Mouse (Mus musculus) limb, embryonic 15.5 days (tissue): ENCODE data around the gene Clip2. TPM values are rescaled to one million over a fixed set of nuclear protein-coding genes. Genes with fewer than 3 reads are reported as not detected.

Experiments
- ATAC-seq: fragments of 200-750 bp; cut with Nextera tagmentation; 2 replicates; pipeline ENCODE4 v1.8.0; 2017; ENCODE audit warnings: low read depth, moderate TSS enrichment; ENCODE audit not compliant: insufficient number of reproducible peaks, low FRiP score, low TSS enrichment
- H3K27ac ChIP-seq: fragments of 300-500 bp; sonication (generic); 2 replicates; pipeline ENCODE4 v1.5.1; 2015; ENCODE audit warnings: moderate library complexity, mild to moderate bottlenecking, inconsistent platforms
- H3K27me3 ChIP-seq: fragments of 300-500 bp; sonication (generic); 2 replicates; pipeline ENCODE4 v1.6.1; 2015; ENCODE audit warnings: inconsistent platforms
- H3K36me3 ChIP-seq: fragments of 300-500 bp; sonication (generic); 2 replicates; pipeline ENCODE4 v1.6.1; 2015; ENCODE audit warnings: inconsistent platforms
- H3K4me1 ChIP-seq: fragments of 300-500 bp; sonication (generic); 2 replicates; pipeline ENCODE4 v1.6.1; 2015; ENCODE audit warnings: inconsistent platforms
- H3K4me2 ChIP-seq: fragments of 300-500 bp; sonication (generic); 2 replicates; pipeline ENCODE4 v1.6.1; 2015; ENCODE audit warnings: mild to moderate bottlenecking, inconsistent platforms
- H3K4me3 ChIP-seq: fragments of 300-500 bp; sonication (generic); 2 replicates; pipeline ENCODE4 v1.5.1; 2015; ENCODE audit warnings: mild to moderate bottlenecking, inconsistent platforms
- H3K9ac ChIP-seq: fragments of 300-500 bp; sonication (generic); 2 replicates; pipeline ENCODE4 v1.6.1; 2015; ENCODE audit warnings: inconsistent platforms
- H3K9me3 ChIP-seq: fragments of 300-500 bp; sonication (generic); 2 replicates; pipeline ENCODE4 v1.6.1; 2016; ENCODE audit warnings: inconsistent platforms
- WGBS: fragments of 180-500 bp; shearing (Covaris S2); methylation state at CpG from one replicate; pipeline ENCODE4 v1.1.7; 2015; 5-methylcytosine and 5-hydroxymethylcytosine counted together
- polyA plus RNA-seq: library from polyadenylated mRNA; unstranded; fragments of >200 nt; fragmentation: Nextera tagmentation; extraction: Ambion mirVana; gene quantifications from 2 replicates; pipeline ENCODE4 v1.2.1, GENCODE M21; 2015

Clip2 gene
- polyA plus RNA-seq, 1 experiment from 2014 or later: 3.9 TPM

DNA sequence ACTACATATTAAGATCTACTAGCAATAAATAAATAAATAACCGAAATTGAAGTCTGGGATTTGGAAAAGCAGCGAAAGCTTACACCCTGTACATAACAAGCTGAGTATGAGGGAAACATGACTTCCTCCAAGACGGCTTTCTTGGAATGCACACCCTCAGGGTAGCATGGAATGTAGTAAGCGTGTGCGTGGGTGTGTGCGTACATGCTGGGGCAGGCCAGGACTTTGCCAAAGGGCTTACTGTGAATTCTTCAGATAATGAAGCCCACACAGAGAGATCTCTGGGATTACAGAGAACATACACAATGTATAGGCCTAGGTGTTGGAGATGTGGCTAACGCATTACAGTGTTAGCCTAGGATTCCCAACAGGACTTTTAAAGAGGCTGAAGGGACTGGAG, 25.3 kb upstream of the Clip2 start:
- H3K27ac ChIP-seq: peak overlapping the region; percentile 22; the same call in 1 of the 2 replicates
- peaks cover 3% of the 10 kb centered on the region for H3K4me1 ChIP-seq
- 0 out of 2 replicates have a peak, but pooled peaks have one; percentile 36 for ATAC-seq
- no peaks in the 10 kb centered on the region for H3K9me3 ChIP-seq
- 66% methylated on average over 7 of the region's 7 CpGs for WGBS
- H3K4me3 ChIP-seq: no peak overlapping the region
- no peak overlapping the region for H3K9ac ChIP-seq
- no peaks in the 10 kb centered on the region for H3K36me3 ChIP-seq
- H3K4me2 ChIP-seq: no peak overlapping the region
- H3K27me3 ChIP-seq: no peaks in the 10 kb centered on the region

DNA sequence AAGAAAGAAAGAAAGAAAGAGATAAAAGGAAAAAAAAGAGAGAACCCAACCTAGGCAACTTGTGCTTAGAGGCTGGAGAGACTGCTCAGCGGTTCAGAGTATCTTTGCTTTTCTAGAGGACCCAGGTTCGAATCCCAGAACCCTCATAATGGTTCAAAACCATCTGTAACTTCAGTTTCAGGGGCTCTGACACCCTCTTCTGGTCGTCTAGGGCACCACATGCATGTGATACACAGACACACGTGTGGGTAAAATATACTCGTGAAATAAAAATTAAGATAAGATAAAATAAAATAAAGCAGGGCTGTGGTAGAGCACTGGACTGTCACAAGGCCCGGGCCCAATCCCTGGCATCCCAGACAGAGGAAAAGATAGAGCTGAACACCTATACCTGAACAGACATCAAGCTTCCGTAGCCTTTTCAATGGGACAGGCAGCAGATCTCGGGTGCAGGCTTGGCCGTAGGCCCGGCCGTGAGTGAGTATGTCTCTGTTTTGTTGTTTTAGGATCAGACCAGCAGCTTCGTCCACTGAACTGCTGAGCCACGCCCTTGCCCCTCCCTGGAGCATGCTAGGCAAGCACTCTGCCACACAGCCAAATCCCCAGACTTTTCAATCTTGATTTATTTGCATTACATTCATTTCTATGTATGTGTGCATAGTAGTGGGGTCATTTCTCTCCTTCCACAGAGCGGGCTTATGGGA, 24.4 kb upstream of the Clip2 start:
- Histone ChIP-seq H3K27ac (no peak overlapping the region), H3K4me2 (no peak overlapping the region), H3K4me3 (no peak overlapping the region), H3K9ac (no peak overlapping the region), H3K36me3 (no peaks in the 10 kb centered on the region), H3K4me1 (peaks cover 9% of the 10 kb centered on the region), H3K9me3 (no peaks in the 10 kb centered on the region), H3K27me3 (no peaks in the 10 kb centered on the region)
- no peak for ATAC-seq
- WGBS: 76% methylated on average over 14 of the region's 14 CpGs

DNA sequence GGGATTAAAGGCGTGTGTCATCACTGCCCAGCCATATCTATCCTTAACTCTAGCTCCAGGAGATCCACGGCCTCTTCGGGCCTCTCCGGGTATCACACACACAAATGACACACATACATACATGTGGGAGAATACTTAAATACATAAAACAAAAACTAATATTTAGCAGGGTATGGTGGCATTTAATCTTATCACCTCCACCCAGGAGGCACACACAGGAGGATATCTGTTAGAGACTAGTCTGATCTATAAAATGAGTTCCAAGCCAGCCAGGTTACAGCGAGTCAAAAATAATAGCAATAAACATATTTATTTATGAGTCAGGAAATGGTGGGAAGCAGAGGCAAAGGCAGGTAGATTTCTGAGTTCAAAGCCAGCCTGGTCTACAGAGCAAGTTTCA, 23.6 kb upstream of the Clip2 start:
- no peaks in the 10 kb centered on the region for H3K27me3 ChIP-seq
- H3K4me2 ChIP-seq: no peak overlapping the region
- no peaks in the 10 kb centered on the region for H3K9me3 ChIP-seq
- H3K4me3 ChIP-seq: no peak overlapping the region
- WGBS: 93% methylated on average over 5 of the region's 5 CpGs
- H3K9ac ChIP-seq: no peak overlapping the region
- ATAC-seq: no peak
- H3K36me3 ChIP-seq: no peaks in the 10 kb centered on the region
- H3K27ac ChIP-seq: no peak overlapping the region
- peaks cover 9% of the 10 kb centered on the region for H3K4me1 ChIP-seq

DNA sequence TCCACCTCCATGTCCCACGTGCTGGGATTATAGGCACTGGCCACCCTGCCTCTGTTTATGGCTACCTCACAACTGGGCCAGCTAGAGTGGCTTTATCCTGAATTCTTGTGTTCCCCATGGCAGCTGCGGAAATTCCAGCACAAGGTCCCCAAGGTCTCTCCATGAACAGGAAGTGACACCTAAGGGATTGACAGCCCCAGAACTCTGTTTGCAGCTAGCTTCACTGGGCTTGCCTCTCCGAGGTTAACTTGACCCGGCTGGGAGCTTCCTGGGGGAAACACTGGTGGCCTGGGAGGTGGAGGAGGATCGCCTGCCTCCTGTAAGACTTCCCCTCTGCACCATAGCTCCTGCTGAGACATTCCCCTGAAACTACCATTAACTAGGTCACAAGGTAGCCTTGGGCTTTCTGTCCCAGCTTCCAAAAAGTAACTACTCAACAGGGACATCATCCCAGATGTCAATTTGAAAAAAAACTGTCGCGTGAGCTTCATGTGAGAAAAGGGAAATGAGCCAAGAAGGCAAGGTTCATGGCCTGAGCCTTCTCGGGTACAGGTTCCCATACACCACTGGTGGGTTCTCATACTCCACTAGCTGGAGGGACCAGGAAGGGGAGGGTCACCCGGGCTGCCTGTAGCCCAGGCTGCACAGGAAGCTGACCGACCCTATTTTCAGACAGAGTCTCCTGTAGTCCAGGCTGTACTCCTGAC, 20.4 kb upstream of the Clip2 start:
- H3K27ac ChIP-seq: peak overlapping the region; percentile 80
- H3K4me2 ChIP-seq: peak overlapping the region; percentile 79
- no peak for ATAC-seq
- H3K9ac ChIP-seq: no peak overlapping the region; the same call in 1 of the 2 replicates
- H3K27me3 ChIP-seq: no peaks in the 10 kb centered on the region
- peaks cover 14% of the 10 kb centered on the region for H3K4me1 ChIP-seq
- 33% methylated on average over 10 of the region's 10 CpGs for WGBS
- peak overlapping the region; percentile 54 for H3K4me3 ChIP-seq
- H3K9me3 ChIP-seq: no peaks in the 10 kb centered on the region
- H3K36me3 ChIP-seq: no peaks in the 10 kb centered on the region

DNA sequence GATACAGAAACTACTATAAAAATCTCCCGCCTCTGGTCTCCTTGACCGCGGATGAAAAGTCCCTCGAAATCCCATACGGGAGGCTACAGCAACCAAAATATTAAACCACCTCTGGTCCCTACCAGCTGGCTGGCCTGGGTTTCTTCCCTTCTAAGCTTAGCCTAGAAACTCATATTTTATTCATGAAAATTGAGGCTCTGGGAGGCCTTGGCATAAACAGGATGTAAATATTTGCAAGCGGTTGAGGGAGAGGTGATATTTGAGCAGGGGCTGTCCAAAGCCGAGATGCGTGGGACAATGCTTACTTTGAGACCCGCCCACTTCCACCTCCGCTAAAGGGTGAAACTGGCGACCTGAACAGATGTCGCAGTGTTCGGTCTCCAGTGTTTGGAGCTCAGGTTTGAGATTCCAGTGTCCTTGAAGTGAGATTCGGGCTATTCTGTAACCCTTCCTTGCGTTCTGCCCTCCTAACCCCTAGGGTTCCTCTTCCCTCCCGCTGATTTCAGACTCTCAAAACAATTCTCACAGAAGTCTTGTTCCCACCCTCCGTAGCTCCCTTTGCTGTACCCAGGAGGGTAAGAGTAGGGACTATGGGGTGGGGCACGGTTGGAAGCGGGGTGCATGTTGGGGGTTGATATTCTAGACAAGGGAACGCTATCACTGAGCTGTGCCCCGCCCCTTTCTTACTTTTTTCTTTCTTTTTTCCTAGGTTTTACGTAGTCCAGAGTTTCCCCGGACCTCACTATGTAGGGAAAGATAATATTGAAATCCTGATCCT, 19.7 kb upstream of the Clip2 start:
- peak overlapping the region; percentile 54 for H3K4me3 ChIP-seq
- WGBS: 1% methylated on average over 23 of the region's 23 CpGs
- H3K27ac ChIP-seq: peak overlapping the region; percentile 80
- no peaks in the 10 kb centered on the region for H3K27me3 ChIP-seq
- H3K36me3 ChIP-seq: no peaks in the 10 kb centered on the region
- H3K4me2 ChIP-seq: peak overlapping the region; percentile 79
- peaks cover 14% of the 10 kb centered on the region for H3K4me1 ChIP-seq
- no peaks in the 10 kb centered on the region for H3K9me3 ChIP-seq
- ATAC-seq: peak; percentile 31; the same call in 1 of the 2 replicates
- H3K9ac ChIP-seq: peak overlapping the region; percentile 42

DNA sequence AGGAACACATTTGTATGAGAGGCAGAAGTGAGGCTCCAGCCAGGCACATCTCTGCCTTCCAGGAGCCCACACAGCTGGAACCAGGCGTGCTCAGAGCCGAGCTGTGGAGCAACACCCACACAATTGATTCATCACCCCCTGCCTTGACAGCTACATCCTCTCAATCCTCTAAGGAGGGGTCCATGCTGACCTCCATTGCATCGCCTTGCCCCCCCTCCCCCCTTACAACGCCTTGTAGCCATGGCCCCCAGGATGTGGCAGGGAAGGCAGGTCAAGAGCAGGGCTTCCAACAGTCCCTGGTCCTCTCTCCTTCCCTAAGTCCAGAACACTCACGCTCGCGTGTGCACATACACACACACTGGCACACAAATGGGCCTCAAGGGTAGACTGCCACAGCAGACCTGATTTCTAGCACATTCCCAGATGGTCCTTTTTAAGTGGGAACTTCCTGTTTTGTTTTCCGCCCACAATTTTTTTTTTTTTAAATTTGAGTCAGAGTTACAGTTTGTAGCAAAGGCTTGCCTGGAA, 16.8 kb upstream of the Clip2 start:
- 46% methylated on average over 8 of the region's 8 CpGs for WGBS
- H3K9ac ChIP-seq: no peak overlapping the region
- H3K36me3 ChIP-seq: no peaks in the 10 kb centered on the region
- no peaks in the 10 kb centered on the region for H3K27me3 ChIP-seq
- H3K4me1 ChIP-seq: peaks cover 14% of the 10 kb centered on the region
- H3K4me3 ChIP-seq: no peak overlapping the region
- H3K9me3 ChIP-seq: no peaks in the 10 kb centered on the region
- H3K27ac ChIP-seq: peak overlapping the region; percentile 38
- H3K4me2 ChIP-seq: no peak overlapping the region
- no peak for ATAC-seq

DNA sequence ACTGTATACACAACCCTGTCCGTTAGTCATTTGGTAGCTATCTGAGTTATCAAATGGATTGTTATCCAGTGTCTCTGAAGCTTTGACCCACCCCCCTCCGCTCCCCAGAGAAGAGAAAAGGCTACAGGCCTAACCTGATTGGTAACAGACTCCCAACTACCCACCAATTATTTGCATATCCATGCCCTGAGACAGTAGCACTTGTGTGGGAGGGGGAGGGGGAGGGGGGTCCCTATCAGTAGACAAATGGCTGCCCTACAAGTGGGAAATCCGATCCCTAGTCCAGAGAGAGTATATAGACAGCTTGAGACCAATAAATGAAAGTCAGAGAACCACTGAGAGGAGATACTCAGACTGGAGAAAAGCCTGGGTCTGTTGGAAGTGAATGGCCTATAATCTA, 15.8 kb upstream of the Clip2 start:
- Histone ChIP-seq H3K27ac (no peak overlapping the region), H3K9ac (no peak overlapping the region), H3K27me3 (no peaks in the 10 kb centered on the region), H3K36me3 (no peaks in the 10 kb centered on the region), H3K9me3 (no peaks in the 10 kb centered on the region), H3K4me1 (peaks cover 14% of the 10 kb centered on the region), H3K4me3 (no peak overlapping the region), H3K4me2 (no peak overlapping the region)
- no peak for ATAC-seq
- WGBS: 71% methylated on average over 3 of the region's 3 CpGs

DNA sequence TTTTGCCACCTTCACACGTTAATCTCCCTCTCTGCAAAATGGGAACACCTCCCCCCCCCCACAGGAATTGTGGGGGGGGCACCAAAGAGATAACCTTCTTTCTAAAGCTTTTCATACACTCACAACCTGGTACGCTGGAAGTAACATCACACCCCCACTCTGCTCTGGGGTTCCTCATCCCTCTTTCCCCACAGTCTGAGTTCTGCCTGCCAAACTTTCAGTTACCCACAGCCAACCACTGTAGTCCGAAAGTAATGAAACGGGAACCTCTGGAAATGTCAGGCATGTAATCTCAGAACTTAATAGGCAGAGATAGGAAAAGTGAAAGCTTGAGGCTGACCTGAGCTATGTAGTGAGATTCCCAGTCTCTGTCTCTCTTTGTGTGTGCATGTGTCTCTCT, 15.2 kb upstream of the Clip2 start:
- no peak for ATAC-seq
- H3K27ac ChIP-seq: no peak overlapping the region
- H3K4me1 ChIP-seq: peaks cover 10% of the 10 kb centered on the region
- H3K9me3 ChIP-seq: no peaks in the 10 kb centered on the region
- H3K27me3 ChIP-seq: no peaks in the 10 kb centered on the region
- H3K36me3 ChIP-seq: no peaks in the 10 kb centered on the region
- H3K4me3 ChIP-seq: no peak overlapping the region
- no peak overlapping the region for H3K9ac ChIP-seq
- H3K4me2 ChIP-seq: no peak overlapping the region
- WGBS: 75% methylated on average over 4 of the region's 4 CpGs

DNA sequence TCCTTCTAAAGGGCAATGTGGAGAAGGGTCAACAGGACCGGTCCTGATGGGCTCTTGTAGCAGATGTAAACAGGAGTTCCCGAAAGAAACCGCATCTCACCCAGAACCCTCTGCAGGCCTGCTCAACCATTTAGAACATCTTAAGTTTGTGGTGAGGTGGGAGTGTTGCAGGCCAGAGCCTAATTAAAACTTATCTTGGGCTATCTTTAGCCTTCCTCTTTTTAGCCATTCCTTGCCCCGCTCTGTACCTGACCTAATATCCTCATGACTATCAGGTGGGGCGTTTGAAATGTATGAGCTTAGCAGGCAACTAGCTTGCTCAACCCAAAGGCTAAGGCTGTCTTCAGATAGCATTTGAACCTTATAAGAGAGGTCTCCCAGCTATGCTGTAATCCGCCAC, 13.5 kb upstream of the Clip2 start:
- H3K27ac ChIP-seq: no peak overlapping the region
- 86% methylated on average over 6 of the region's 6 CpGs for WGBS
- ATAC-seq: no peak
- H3K36me3 ChIP-seq: no peaks in the 10 kb centered on the region
- no peak overlapping the region for H3K4me2 ChIP-seq
- H3K4me3 ChIP-seq: no peak overlapping the region
- no peaks in the 10 kb centered on the region for H3K27me3 ChIP-seq
- no peak overlapping the region for H3K9ac ChIP-seq
- no peaks in the 10 kb centered on the region for H3K9me3 ChIP-seq
- H3K4me1 ChIP-seq: peaks cover 5% of the 10 kb centered on the region; the same call in 1 of the 2 replicates

DNA sequence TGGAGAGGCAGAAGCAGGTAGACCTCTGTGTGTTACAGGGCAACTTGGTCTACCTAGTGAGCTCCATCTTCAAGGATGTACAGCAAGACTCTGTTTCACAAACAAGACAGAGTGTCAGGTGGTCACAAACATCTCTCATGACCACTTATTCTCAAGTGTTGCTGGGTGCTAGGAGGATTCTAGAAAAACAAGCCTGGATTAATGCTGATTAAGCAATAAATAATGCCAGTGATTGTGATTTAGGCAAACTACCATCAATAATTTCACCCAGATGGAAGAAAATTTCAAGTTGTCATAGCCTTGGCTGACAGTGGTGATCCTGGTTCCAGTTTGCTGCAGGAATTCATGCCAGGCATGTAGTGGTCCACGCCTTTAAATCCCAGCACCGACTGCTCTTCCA, 12.0 kb upstream of the Clip2 start:
- Histone ChIP-seq H3K4me3 (no peak overlapping the region), H3K36me3 (no peaks in the 10 kb centered on the region), H3K4me2 (no peak overlapping the region), H3K9me3 (no peaks in the 10 kb centered on the region), H3K27ac (no peak overlapping the region), H3K9ac (no peak overlapping the region), H3K4me1 (peaks cover 5% of the 10 kb centered on the region; the same call in 1 of the 2 replicates), H3K27me3 (no peaks in the 10 kb centered on the region)
- ATAC-seq: no peak
- 95% methylated on average over 2 of the region's 2 CpGs for WGBS

DNA sequence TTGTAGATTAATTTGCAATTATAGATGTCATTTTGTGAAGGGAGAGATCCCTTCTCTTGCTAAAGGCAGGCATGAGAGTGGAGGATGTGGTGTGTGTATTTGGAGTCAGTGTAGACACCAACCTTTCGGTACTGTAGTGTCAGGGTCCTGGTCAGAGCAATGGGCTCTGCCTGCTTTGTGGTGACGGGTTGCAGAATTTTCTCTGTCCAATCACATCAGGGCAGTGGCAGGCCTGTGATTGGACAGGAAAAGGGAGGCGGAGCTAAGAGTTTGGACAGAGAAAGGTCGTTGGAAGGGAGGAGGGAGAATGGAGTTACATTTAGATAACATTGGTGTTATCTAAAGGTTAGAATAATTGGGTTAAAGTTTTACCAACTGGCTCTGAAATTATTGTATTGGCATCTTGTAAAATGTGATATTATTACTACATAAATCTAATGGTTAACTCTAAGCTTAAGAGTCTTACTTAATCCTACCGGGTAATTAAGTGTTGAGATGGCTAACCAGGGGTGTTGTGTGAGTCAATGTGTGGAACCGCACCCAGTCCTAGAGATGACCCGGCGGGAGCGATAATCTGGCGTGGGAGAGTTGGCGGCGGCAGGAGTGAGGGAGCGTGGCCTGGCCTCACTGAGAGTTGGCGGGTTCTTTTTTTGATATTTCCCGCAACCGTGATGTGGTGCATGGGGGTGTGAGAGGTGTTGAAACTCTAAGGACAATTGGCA, 8.4 kb upstream of the Clip2 start:
- Histone ChIP-seq H3K9me3 (no peaks in the 10 kb centered on the region), H3K4me3 (no peak overlapping the region), H3K4me2 (no peak overlapping the region), H3K27me3 (no peaks in the 10 kb centered on the region), H3K27ac (no peak overlapping the region), H3K9ac (no peak overlapping the region), H3K36me3 (no peaks in the 10 kb centered on the region), H3K4me1 (peaks cover 5% of the 10 kb centered on the region)
- ATAC-seq: no peak
- 79% methylated on average over 16 of the region's 16 CpGs for WGBS
